Comparison of ENCODE assay signal across 8 mouse cellular contexts in the genomic region with DNA sequence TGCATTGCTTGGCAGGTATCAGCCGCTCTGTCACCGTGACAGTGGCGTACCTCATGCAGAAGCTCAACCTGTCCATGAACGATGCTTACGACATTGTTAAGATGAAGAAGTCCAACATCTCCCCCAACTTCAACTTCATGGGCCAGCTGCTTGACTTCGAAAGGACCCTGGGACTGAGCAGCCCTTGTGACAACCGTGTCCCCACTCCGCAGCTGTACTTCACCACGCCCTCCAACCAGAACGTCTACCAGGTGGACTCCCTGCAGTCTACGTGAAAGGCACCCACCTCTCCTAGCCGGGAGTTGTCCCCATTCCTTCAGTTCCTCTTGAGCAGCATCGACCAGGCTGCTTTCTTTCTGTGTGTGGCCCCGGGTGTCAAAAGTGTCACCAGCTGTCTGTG. TPM values are rescaled to one million over a fixed set of nuclear protein-coding genes. Genes with fewer than 3 reads are reported as not detected.
DNase-seq lines count a peak whose midpoint lies in the region; ATAC-seq lines count a peak whose summit lies in the region.

No protein-coding gene starts in this region.

- peak overlapping the region; percentile 51 for H3K9ac ChIP-seq in hindbrain, embryonic 16.5 days (ENCODE audit: low read depth, low read length)
- peak overlapping the region; percentile 77 for H3K9ac ChIP-seq in midbrain, embryonic 13.5 days (replicated peaks)

- H3K36me3 ChIP-seq in hindbrain, embryonic 16.5 days (ENCODE audit: control insufficient read depth, insufficient read depth, low read length) = no peaks in the 10 kb centered on the region
- no peaks in the 10 kb centered on the region for H3K36me3 ChIP-seq in midbrain, embryonic 13.5 days

- no peak overlapping the region for H3K27ac ChIP-seq in hindbrain, embryonic 16.5 days (ENCODE audit: low read depth, low read length)
- H3K27ac ChIP-seq in midbrain, embryonic 13.5 days = no peak overlapping the region; the same call in 1 of the 2 replicates

- H3K9me3 ChIP-seq in hindbrain, embryonic 16.5 days (ENCODE audit: control insufficient read depth, low read length) = no peaks in the 10 kb centered on the region
- H3K9me3 ChIP-seq in midbrain, embryonic 13.5 days = no peaks in the 10 kb centered on the region

- WGBS in hindbrain, embryonic 16.5 days = 35% methylated on average over 14 of the region's 14 CpGs
- 38% methylated on average over 14 of the region's 14 CpGs for WGBS in midbrain, embryonic 13.5 days

- no peak for ATAC-seq in hindbrain, embryonic 16.5 days
- no peak for ATAC-seq in midbrain, embryonic 13.5 days

- no peaks in the 10 kb centered on the region for H3K27me3 ChIP-seq in hindbrain, embryonic 16.5 days (replicated peaks; ENCODE audit: control insufficient read depth, insufficient read depth, low read length)
- peaks cover 32% of the 10 kb centered on the region for H3K27me3 ChIP-seq in midbrain, embryonic 13.5 days

- H3K4me1 ChIP-seq in hindbrain, embryonic 16.5 days (ENCODE audit: control insufficient read depth, insufficient read depth, low read depth, low read length) = peaks cover 18% of the 10 kb centered on the region
- peaks cover 62% of the 10 kb centered on the region for H3K4me1 ChIP-seq in midbrain, embryonic 13.5 days (replicated peaks)

- peak; percentile 21 to 36 for DNase-seq in cerebellum, postnatal 14 days
- no peak for DNase-seq in cerebellum, adult 9-11 months
- DNase-seq in right cerebral cortex, postnatal 25 days = peak; percentile 36
- no peak for DNase-seq in right cerebral cortex, adult 2 months (ENCODE audit: low spot score in 2 of 2)
- DNase-seq in Muller cell, postnatal 12 days (ENCODE audit: inconsistent ontology term) = no peak
- DNase-seq in layer of hippocampus, postnatal 14 days (ENCODE audit: low spot score in 2 of 2) = no peak

- peak overlapping the region; percentile 60 for H3K4me3 ChIP-seq in hindbrain, embryonic 16.5 days (ENCODE audit: low read length)
- peak overlapping the region; percentile 56 for H3K4me3 ChIP-seq in midbrain, embryonic 13.5 days (replicated peaks)

- peak overlapping the region; percentile 92 for H3K4me2 ChIP-seq in hindbrain, embryonic 16.5 days (ENCODE audit: low read length)
- peak overlapping the region; percentile 88 for H3K4me2 ChIP-seq in midbrain, embryonic 13.5 days (replicated peaks)

RNA-seq across cellular contexts. Expression of a gene that starts 3.0 kb away (rescaled TPM):
- polyA plus RNA-seq in hindbrain, embryonic 16.5 days (2015; fragmentation: Nextera tagmentation; extraction: Ambion mirVana) = 35.2 and 37.0 TPM in 2 replicates
- polyA plus RNA-seq in midbrain, embryonic 13.5 days (2015; fragmentation: Nextera tagmentation; extraction: Ambion mirVana) = 21.8 and 26.5 TPM in 2 replicates
- total RNA-seq in layer of hippocampus, postnatal 14 days (2021) = 10 to 100 TPM; 75.7 to 83.9 TPM

Comparison
In these comparisons a context has a peak if more than half of its experiments do, and no peak if none do; other contexts are left out.
1. DNase-seq: peak in cerebellum, postnatal 14 days (2 of 2) and right cerebral cortex, postnatal 25 days (single experiment); none in cerebellum, adult 9-11 months (single experiment), right cerebral cortex, adult 2 months (0 of 2), Muller cell, postnatal 12 days (single experiment) and layer of hippocampus, postnatal 14 days (0 of 2).